Mouse (Mus musculus) C2C12 (cell line): Measurements from ENCODE around the gene Aanat.

ENCODE experiments used
- CEBPB ChIP-seq: IDR thresholded peaks from one replicate; pipeline ENCODE4 v1.6.1; 2011; ENCODE audit warnings: low read depth, mild to moderate bottlenecking, control low read depth, moderate library complexity
- CTCF ChIP-seq: IDR thresholded peaks from one replicate; pipeline ENCODE4 v1.5.1; 2011; ENCODE audit not compliant: control insufficient read depth, insufficient read depth, insufficient read length
- FOSL1 ChIP-seq: IDR thresholded peaks from one replicate; pipeline ENCODE4 v1.8.0; 2011; ENCODE audit warnings: mild to moderate bottlenecking, low read length; ENCODE audit not compliant: poor library complexity, insufficient read depth, severe bottlenecking
- MAX ChIP-seq: IDR thresholded peaks from one replicate; pipeline ENCODE4 v1.6.1; 2011; ENCODE audit warnings: mild to moderate bottlenecking, control low read depth
- MYOD1 ChIP-seq: IDR thresholded peaks from one replicate; pipeline ENCODE4 v1.6.1; 2011; ENCODE audit warnings: low read depth; ENCODE audit not compliant: control insufficient read depth, insufficient read length
- MYOG ChIP-seq: IDR thresholded peaks from one replicate; pipeline ENCODE4 v1.6.1; 2011; ENCODE audit not compliant: control insufficient read depth, insufficient read length; ENCODE audit errors: extremely low read depth
- USF1 ChIP-seq: IDR thresholded peaks from one replicate; pipeline ENCODE4 v1.6.1; 2011; ENCODE audit warnings: low read depth, mild to moderate bottlenecking, control low read depth, moderate library complexity

- TF ChIP-seq CEBPB (no peak), CTCF (no peak), MAX (no peak), MYOG (no peak), USF1 (no peak), MYOD1 (no peak), FOSL1 (no peak)
Measured at GRCm38 (mm10) chr11:116602043-116602442, 15.8 kb downstream of the Aanat start.
